Comparison of ENCODE assay signal across 8 mouse cellular contexts in genomic region chr7:6172006-6172649, GRCm38 (mm10). TPM values are rescaled to one million over a fixed set of nuclear protein-coding genes. Genes with fewer than 3 reads are reported as not detected.
A peak's percentile ranks its signal among the peaks of the same experiment; 100 is the strongest.
DNase-seq lines count a peak whose midpoint lies in the region; ATAC-seq and TF ChIP-seq lines count a peak whose summit lies in the region.

Gene Zfp444, plus strand, starts transcription at chr7:6172226.

- no peaks in the 10 kb centered on the region for H3K27me3 ChIP-seq in kidney, embryonic 14.5 days (ENCODE audit: control insufficient read depth, insufficient read depth, low read length)
- no peaks in the 10 kb centered on the region for H3K27me3 ChIP-seq in limb, embryonic 15.5 days

- peak within 1 kb of the TSS; percentile 81 for H3K4me2 ChIP-seq in kidney, embryonic 14.5 days (replicated peaks; ENCODE audit: low read depth, low read length)
- peak within 1 kb of the TSS; percentile 91 for H3K4me2 ChIP-seq in limb, embryonic 15.5 days

- 0 out of 2 replicates have a peak, but pooled peaks have one; percentile 4 for TF ChIP-seq POLR2A in bone marrow macrophage, adult 2 months (IDR thresholded peaks at IDR 0.05; ENCODE audit: borderline replicate concordance, low read depth, low read length)
- peak; percentile 75 for TF ChIP-seq POLR2A in embryonic fibroblast, embryonic 13.5 days (IDR thresholded peaks at IDR 0.05; ENCODE audit: low read depth, low read length)

- H3K4me1 ChIP-seq in bone marrow macrophage, adult 2 months (ENCODE audit: control insufficient read depth, insufficient read depth, low read length): peaks cover 23% of the 10 kb centered on the region
- no peaks in the 10 kb centered on the region for H3K4me1 ChIP-seq in embryonic fibroblast, embryonic 13.5 days (ENCODE audit: control insufficient read depth, insufficient read depth, low read length)
- H3K4me1 ChIP-seq in kidney, embryonic 14.5 days (ENCODE audit: control insufficient read depth, insufficient read depth, low read length): no peaks in the 10 kb centered on the region
- peaks cover 19% of the 10 kb centered on the region for H3K4me1 ChIP-seq in limb, embryonic 15.5 days

- H3K36me3 ChIP-seq in kidney, embryonic 14.5 days (ENCODE audit: control insufficient read depth, insufficient read depth, low read length): peaks cover 4% of the 10 kb centered on the region; the same call in 1 of the 2 replicates
- peaks cover 9% of the 10 kb centered on the region; the same call in 1 of the 2 replicates for H3K36me3 ChIP-seq in limb, embryonic 15.5 days

- peak within 1 kb of the TSS; percentile 66 for H3K4me3 ChIP-seq in bone marrow macrophage, adult 2 months (ENCODE audit: insufficient read depth, low read length)
- peak within 1 kb of the TSS; percentile 95 for H3K4me3 ChIP-seq in embryonic fibroblast, embryonic 13.5 days (ENCODE audit: insufficient read depth, low read length)
- H3K4me3 ChIP-seq in kidney, embryonic 14.5 days (ENCODE audit: low read length): peak within 1 kb of the TSS; percentile 75
- H3K4me3 ChIP-seq in limb, embryonic 15.5 days: peak within 1 kb of the TSS; percentile 71

- H3K9me3 ChIP-seq in kidney, embryonic 14.5 days (ENCODE audit: control insufficient read depth, low read length): no peaks in the 10 kb centered on the region
- H3K9me3 ChIP-seq in limb, embryonic 15.5 days: no peaks in the 10 kb centered on the region

- WGBS in kidney, embryonic 14.5 days: under 1% methylated on average over 37 of the region's 37 CpGs
- 1% methylated on average over 37 of the region's 37 CpGs for WGBS in limb, embryonic 15.5 days

- TF ChIP-seq CTCF in bone marrow macrophage, adult 2 months (IDR thresholded peaks at IDR 0.05; ENCODE audit: low read depth, low read length): no peak
- no peak for TF ChIP-seq CTCF in embryonic fibroblast, embryonic 13.5 days (IDR thresholded peaks at IDR 0.05; ENCODE audit: borderline replicate concordance, insufficient read depth, low read length)

- H3K9ac ChIP-seq in kidney, embryonic 14.5 days (ENCODE audit: low read depth, low read length): peak within 1 kb of the TSS; percentile 78
- peak within 1 kb of the TSS; percentile 76 for H3K9ac ChIP-seq in limb, embryonic 15.5 days

- peak within 1 kb of the TSS; percentile 91 for H3K27ac ChIP-seq in bone marrow macrophage, adult 2 months (ENCODE audit: insufficient read depth, low read depth, low read length)
- H3K27ac ChIP-seq in embryonic fibroblast, embryonic 13.5 days (ENCODE audit: insufficient read depth, low read length): peak within 1 kb of the TSS; percentile 25
- H3K27ac ChIP-seq in kidney, embryonic 14.5 days (ENCODE audit: low read depth, low read length): peak within 1 kb of the TSS; percentile 76
- H3K27ac ChIP-seq in limb, embryonic 15.5 days: peak within 1 kb of the TSS; percentile 86

- peak; percentile 98 for ATAC-seq in kidney, embryonic 14.5 days (ENCODE audit: low FRiP score, low TSS enrichment)
- ATAC-seq in limb, embryonic 15.5 days (ENCODE audit: insufficient number of reproducible peaks, low FRiP score, low TSS enrichment, low read depth): peak; percentile 98

- peak; percentile 98 for DNase-seq in A20 (ENCODE audit: low read depth, low spot score)
- peak; percentile 97 for DNase-seq in heart, adult 9 months (ENCODE audit: low spot score in 2 of 2)
- DNase-seq in monocyte, adult 2 months (ENCODE audit: low read depth in 1 of 2, low spot score in 2 of 2): peak; percentile 77 to 85
- peak; percentile 94 to 96 for DNase-seq in spleen, postnatal 36 days (ENCODE audit: low spot score in 2 of 2)

RNA-seq across cellular contexts. Expression of gene Zfp444, which starts in this region (rescaled TPM):
- polyA plus RNA-seq in bone marrow macrophage, adult 2 months (2012; ENCODE audit: insufficient read depth, insufficient read length, missing spikeins): 21.8 and 24.2 TPM in 2 replicates
- polyA plus RNA-seq in embryonic fibroblast, embryonic 13.5 days (2011; ENCODE audit: insufficient read length, low read depth, missing spikeins): 15.2 and 20.9 TPM in 2 replicates
- 59.7 and 70.8 TPM in 2 replicates for polyA plus RNA-seq in kidney, embryonic 14.5 days (2014; fragmentation: Nextera tagmentation; extraction: Ambion mirVana)
- polyA plus RNA-seq in limb, embryonic 15.5 days (2015; fragmentation: Nextera tagmentation; extraction: Ambion mirVana): 52.8 and 55.9 TPM in 2 replicates

Comparison
In these comparisons a context has a peak if more than half of its experiments do, and no peak if none do; other contexts are left out.
1. Peak in every context shown above with its lines: DNase-seq, ATAC-seq, H3K4me3 ChIP-seq and H3K27ac ChIP-seq.
2. H3K27ac ChIP-seq: peak in every context shown above with its lines; median percentile 91 in bone marrow macrophage, adult 2 months; 86 in limb, embryonic 15.5 days; 76 in kidney, embryonic 14.5 days; 25 in embryonic fibroblast, embryonic 13.5 days.